Mouse (Mus musculus) kidney, adult 2 months (tissue): Measurements from ENCODE around the gene Tada2a.
A peak's percentile ranks its signal among the peaks of the same experiment; 100 is the strongest.

Source experiments
- CTCF ChIP-seq: fragments of 200-500 bp; conservative IDR thresholded peaks from 2 replicates; pipeline ENCODE4 v1.5.1; 2011; ENCODE audit warnings: low read depth, mild to moderate bottlenecking, control low read depth, low read length, moderate library complexity, mixed read lengths; ENCODE audit not compliant: insufficient read depth, insufficient read length
- POLR2A ChIP-seq: fragments of 200-500 bp; IDR thresholded peaks from one replicate; pipeline ENCODE4 v1.6.1; 2011; ENCODE audit warnings: low read depth, low read length, control low read depth

- TF ChIP-seq CTCF (peak; percentile 72), POLR2A (no peak)
Measured at GRCm38 (mm10) chr11:84168701-84169288, 39.4 kb upstream of the Tada2a start.
